Mouse (Mus musculus) liver, adult (tissue): ENCODE data around the gene Uqcc3.

Experiments used
- GATA4 ChIP-seq: IDR thresholded peaks from 2 replicates; pipeline ENCODE4 v1.6.1; 2014; ENCODE audit warnings: mild to moderate bottlenecking, low read length; ENCODE audit not compliant: insufficient replicate concordance

Uqcc3 gene

GRCm38 (mm10) chr19:8898576-8898975, 17.9 kb upstream of the Uqcc3 start:
- TF ChIP-seq GATA4 = no peak

DNA sequence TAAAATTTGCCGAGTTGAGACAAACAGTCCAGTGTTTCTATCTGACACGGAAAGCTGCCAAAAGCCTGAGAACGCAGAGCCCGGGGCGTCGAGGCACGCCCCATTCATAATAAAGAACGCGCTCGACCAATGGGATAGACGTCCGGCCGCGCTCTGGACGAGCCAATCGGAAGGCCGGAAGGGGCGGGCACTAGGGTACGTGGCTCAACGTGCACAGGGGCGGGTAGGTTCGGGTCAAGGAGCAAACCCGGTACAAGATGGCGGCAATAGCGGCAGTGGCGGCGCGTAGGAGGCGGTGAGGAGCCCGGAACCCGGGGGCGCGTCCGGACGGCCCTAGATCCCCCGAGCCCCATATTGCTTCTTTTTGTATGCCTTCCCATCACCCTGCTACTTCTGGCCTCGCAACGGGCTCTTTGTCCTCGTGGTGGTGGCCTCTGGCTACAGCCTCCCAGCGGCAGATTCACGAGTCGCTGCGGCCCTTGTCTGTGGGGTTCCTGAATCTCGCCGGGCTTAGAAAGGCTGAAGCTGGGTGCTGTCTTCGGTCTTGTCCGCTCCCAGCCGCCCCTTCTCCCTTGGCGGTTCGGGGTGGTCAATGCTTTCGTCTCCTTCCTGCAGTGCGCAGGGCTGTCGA, 17.3 kb upstream of the Uqcc3 start, which contains the start of gene Ganab:
Gene Ganab (plus strand): TSS at position 207 of the 631 bp plus-strand sequence.
- TF ChIP-seq GATA4 = no peak; the same call in 1 of the 2 replicates

DNA sequence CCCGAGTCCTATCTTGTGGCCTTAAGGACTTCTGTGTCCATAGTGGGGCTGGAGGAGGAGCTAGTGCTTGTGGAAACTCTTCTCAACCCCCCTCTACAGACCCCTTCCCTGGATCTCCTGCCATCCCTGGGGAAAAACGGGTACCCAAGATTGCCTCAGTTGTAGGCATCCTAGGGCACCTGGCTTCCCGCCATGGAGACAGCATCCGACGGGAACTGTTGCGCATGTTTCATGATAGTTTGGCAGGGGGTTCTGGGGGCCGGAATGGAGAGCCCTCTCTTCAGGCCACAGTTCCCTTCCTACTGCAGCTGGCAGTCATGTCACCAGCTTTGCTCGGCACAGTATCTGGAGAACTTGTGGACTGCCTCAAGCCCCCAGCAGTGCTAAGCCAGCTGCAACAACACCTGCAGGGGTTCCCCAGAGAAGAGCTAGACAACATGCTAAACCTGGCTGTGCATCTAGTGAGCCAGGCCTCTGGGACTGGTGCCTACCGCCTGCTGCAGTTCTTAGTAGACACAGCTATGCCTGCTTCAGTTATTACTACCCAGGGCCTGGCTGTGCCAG, 14.8 kb upstream of the Uqcc3 start:
- no peak for TF ChIP-seq GATA4

GRCm38 (mm10) chr19:8892829-8893766, 12.4 kb upstream of the Uqcc3 start, which contains the start of gene Ints5:
Gene Ints5 (plus strand): TSS chr19:8893005.
- no peak for TF ChIP-seq GATA4

DNA sequence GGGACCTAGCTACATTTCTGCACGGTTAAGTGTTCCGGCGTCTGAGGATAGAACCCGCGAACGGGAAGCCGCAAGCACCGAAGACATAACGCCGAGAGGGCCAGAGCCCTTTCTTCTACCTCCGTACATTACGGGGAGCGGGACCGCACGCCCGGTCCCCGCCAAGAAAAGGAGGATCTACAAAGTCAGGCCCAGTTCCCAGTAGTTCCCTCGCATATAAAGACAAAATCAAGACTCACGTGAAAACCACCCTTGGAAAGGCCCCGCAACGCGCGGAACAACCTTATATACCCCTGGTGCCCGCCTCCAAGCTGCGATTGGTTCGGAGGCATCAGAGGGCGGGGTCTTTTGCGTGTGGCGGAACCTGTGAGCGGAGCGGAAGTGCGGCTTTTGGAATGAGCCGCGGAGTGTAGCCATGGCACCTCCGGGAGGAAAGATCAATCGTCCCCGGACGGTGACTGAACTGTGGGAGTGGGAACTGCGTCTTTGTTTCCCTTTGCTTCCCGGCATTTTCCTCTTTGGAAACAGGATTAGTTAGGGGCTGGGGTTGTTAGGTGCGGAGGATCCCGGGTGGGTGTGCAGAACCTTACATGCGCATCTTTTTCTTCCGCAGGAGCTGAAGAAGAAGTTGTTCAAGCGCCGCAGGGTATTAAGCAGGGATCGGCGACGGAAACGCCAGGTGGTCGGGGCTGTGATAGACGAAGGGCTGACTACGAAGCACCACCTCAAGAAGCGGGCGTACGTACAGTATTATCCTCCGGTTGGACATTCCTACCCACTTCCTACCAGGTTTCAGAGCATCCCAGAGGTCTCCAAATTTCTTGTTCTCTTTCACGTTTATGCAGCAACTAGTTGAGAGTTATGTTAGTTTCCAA, 8.0 kb upstream of the Uqcc3 start, which contains the start of the genes 1810009A15Rik and Gm49416:
Gene 1810009A15Rik (plus strand): TSS at position 343 of the 875 bp plus-strand sequence.
Gene Gm49416 (plus strand): TSS at position 416 of the 875 bp plus-strand sequence.
- TF ChIP-seq GATA4 = no peak; the same call in 1 of the 2 replicates

GRCm38 (mm10) chr19:8887585-8888463, 7.1 kb upstream of the Uqcc3 start:
- no peak for TF ChIP-seq GATA4

- TF ChIP-seq GATA4 = no peak
Measured at GRCm38 (mm10) chr19:8886916-8887584, 6.3 kb upstream of the Uqcc3 start.

DNA sequence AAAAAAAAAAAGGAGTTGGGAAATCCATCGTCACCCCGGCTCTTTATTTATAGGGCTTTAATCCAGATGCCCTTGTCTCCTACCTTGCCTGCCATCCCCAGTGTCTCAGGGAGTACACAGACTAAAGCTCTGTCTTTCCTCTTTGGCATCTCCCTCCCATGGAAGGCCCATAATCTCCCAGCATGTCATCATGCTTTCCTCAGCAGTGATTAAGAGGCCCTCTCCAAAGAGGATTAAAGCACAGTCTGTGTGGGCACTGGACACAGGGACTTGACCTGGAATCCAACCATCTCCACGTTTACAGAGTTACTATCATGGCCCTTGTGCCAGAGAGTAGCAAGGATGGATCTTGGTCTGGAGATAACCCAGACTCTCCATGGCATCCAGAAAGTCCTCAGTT, 2.9 kb upstream of the Uqcc3 start, which contains the start of the genes Lbhd1 and Gm49403:
Gene Lbhd1 (plus strand): TSS at position 117 of the 400 bp plus-strand sequence.
Gene Gm49403 (plus strand): TSS at position 315 of the 400 bp plus-strand sequence.
- TF ChIP-seq GATA4 = no peak

DNA sequence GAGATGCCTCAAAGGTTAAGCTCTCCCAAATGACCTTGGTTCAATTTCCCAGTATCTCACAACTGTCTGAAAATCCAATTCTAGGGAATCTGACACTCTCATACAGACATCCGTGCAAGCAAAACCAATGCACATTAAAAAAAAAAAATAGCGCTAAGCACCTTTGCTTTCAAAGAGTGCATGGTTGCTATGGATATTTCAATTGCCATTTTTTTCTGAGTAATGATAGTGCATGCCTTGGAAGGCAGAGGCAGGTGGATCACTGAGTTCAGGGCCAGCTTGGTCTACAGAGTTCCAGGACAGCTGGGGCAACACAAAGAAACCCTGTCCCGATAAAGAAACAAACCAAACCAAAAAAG, 290 bp upstream of the Uqcc3 start:
- no peak for TF ChIP-seq GATA4

DNA sequence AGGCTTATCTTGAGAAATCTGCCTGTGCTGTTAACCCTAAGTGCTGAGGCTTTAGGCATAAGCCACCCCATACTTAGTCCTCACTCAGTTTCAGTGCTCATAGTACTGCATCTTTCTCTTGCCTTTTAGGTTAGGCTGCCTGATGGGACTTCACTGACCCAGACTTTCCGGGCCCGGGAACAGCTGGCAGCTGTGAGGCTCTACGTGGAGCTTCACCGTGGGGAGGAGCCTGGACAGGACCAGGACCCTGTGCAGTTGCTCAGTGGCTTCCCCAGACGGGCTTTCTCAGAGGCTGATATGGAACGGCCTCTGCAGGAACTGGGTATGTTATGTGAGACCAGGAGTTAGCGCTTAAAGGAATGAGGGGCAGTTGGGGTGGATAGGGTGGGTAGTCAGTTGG, 5.7 kb downstream of the Uqcc3 start:
- TF ChIP-seq GATA4 = no peak

- no peak for TF ChIP-seq GATA4
Measured at GRCm38 (mm10) chr19:8872266-8872840, 8.4 kb downstream of the Uqcc3 start.

- peak; percentile 16; the same call in 1 of the 2 replicates for TF ChIP-seq GATA4
Measured at GRCm38 (mm10) chr19:8871267-8872186, 9.2 kb downstream of the Uqcc3 start, which contains the start of gene Ubxn1. Gene Ubxn1 (plus strand): TSS chr19:8871496.
